Mouse (Mus musculus): Measurements from ENCODE around the gene 2010111I01Rik. TPM values are rescaled to one million over a fixed set of nuclear protein-coding genes. Genes with fewer than 3 reads are reported as not detected.

The 2010111I01Rik gene
- polyA plus RNA-seq, 1 experiment, result 47.5 TPM

GRCm38 (mm10) chr13:63034666-63035065, 70.0 kb downstream of the 2010111I01Rik start:
- WGBS, result 84% methylated on average over 4 of the region's 4 CpGs

GRCm38 (mm10) chr13:63037906-63038305, 73.2 kb downstream of the 2010111I01Rik start:
- H3K4me3 ChIP-seq (replicated peaks; ENCODE audit: control insufficient read depth, low read depth, low read length), result no peak overlapping the region
- H3K27ac ChIP-seq (ENCODE audit: control insufficient read depth, insufficient read depth, low read depth, low read length, poor library complexity), result no peak overlapping the region
- 82% methylated on average over 10 of the region's 10 CpGs for WGBS
- no peaks in the 10 kb centered on the region for H3K4me1 ChIP-seq (ENCODE audit: control insufficient read depth, insufficient read depth, low read length)
- TF ChIP-seq CTCF (IDR thresholded peaks at IDR 0.05; ENCODE audit: control insufficient read depth, insufficient read depth, low read length), result no peak
- TF ChIP-seq POLR2A (IDR thresholded peaks at IDR 0.05; ENCODE audit: borderline replicate concordance, control insufficient read depth, low read depth, low read length), result no peak

More at GRCm38 (mm10) chr13:63034666-63035065, 70.0 kb downstream of the 2010111I01Rik start:
- TF ChIP-seq CTCF (IDR thresholded peaks at IDR 0.05; ENCODE audit: control insufficient read depth, insufficient read depth, low read length), result no peak
- no peak for TF ChIP-seq POLR2A (IDR thresholded peaks at IDR 0.05; ENCODE audit: borderline replicate concordance, control insufficient read depth, low read depth, low read length)
- Histone ChIP-seq H3K4me3 (replicated peaks; ENCODE audit: control insufficient read depth, low read depth, low read length) (no peak overlapping the region), H3K4me1 (ENCODE audit: control insufficient read depth, insufficient read depth, low read length) (no peaks in the 10 kb centered on the region), H3K27ac (ENCODE audit: control insufficient read depth, insufficient read depth, low read depth, low read length, poor library complexity) (no peak overlapping the region)

- no peaks in the 10 kb centered on the region for H3K4me1 ChIP-seq (ENCODE audit: control insufficient read depth, insufficient read depth, low read length)
- no peak overlapping the region for H3K27ac ChIP-seq (ENCODE audit: control insufficient read depth, insufficient read depth, low read depth, low read length, poor library complexity)
- 78% methylated on average over 2 of the region's 2 CpGs for WGBS
- H3K4me3 ChIP-seq (replicated peaks; ENCODE audit: control insufficient read depth, low read depth, low read length), result no peak overlapping the region
- no peak for TF ChIP-seq POLR2A (IDR thresholded peaks at IDR 0.05; ENCODE audit: borderline replicate concordance, control insufficient read depth, low read depth, low read length)
- TF ChIP-seq CTCF (IDR thresholded peaks at IDR 0.05; ENCODE audit: control insufficient read depth, insufficient read depth, low read length), result no peak
Measured at GRCm38 (mm10) chr13:63038415-63038814, 73.7 kb downstream of the 2010111I01Rik start.

- TF ChIP-seq CTCF (IDR thresholded peaks at IDR 0.05; ENCODE audit: control insufficient read depth, insufficient read depth, low read length) (no peak), POLR2A (IDR thresholded peaks at IDR 0.05; ENCODE audit: borderline replicate concordance, control insufficient read depth, low read depth, low read length) (no peak)
- Histone ChIP-seq H3K4me1 (ENCODE audit: control insufficient read depth, insufficient read depth, low read length) (no peaks in the 10 kb centered on the region), H3K4me3 (replicated peaks; ENCODE audit: control insufficient read depth, low read depth, low read length) (no peak overlapping the region), H3K27ac (ENCODE audit: control insufficient read depth, insufficient read depth, low read depth, low read length, poor library complexity) (no peak overlapping the region)
- 62% methylated on average over 1 of the region's 1 CpGs for WGBS
Measured at GRCm38 (mm10) chr13:63038871-63039270, 74.2 kb downstream of the 2010111I01Rik start.

- no peak for TF ChIP-seq CTCF (IDR thresholded peaks at IDR 0.05; ENCODE audit: control insufficient read depth, insufficient read depth, low read length)
- TF ChIP-seq POLR2A (IDR thresholded peaks at IDR 0.05; ENCODE audit: borderline replicate concordance, control insufficient read depth, low read depth, low read length), result no peak
- 42% methylated on average over 6 of the region's 6 CpGs for WGBS
- Histone ChIP-seq H3K27ac (ENCODE audit: control insufficient read depth, insufficient read depth, low read depth, low read length, poor library complexity) (no peak overlapping the region), H3K4me3 (replicated peaks; ENCODE audit: control insufficient read depth, low read depth, low read length) (no peak overlapping the region), H3K4me1 (ENCODE audit: control insufficient read depth, insufficient read depth, low read length) (no peaks in the 10 kb centered on the region)
Measured at GRCm38 (mm10) chr13:63039326-63039725, 74.6 kb downstream of the 2010111I01Rik start.

- 80% methylated on average over 2 of the region's 2 CpGs for WGBS
- Histone ChIP-seq H3K4me1 (ENCODE audit: control insufficient read depth, insufficient read depth, low read length) (no peaks in the 10 kb centered on the region), H3K27ac (ENCODE audit: control insufficient read depth, insufficient read depth, low read depth, low read length, poor library complexity) (no peak overlapping the region), H3K4me3 (replicated peaks; ENCODE audit: control insufficient read depth, low read depth, low read length) (no peak overlapping the region)
- no peak for TF ChIP-seq CTCF (IDR thresholded peaks at IDR 0.05; ENCODE audit: control insufficient read depth, insufficient read depth, low read length)
- TF ChIP-seq POLR2A (IDR thresholded peaks at IDR 0.05; ENCODE audit: borderline replicate concordance, control insufficient read depth, low read depth, low read length), result no peak
Measured at GRCm38 (mm10) chr13:63039848-63040247, 75.2 kb downstream of the 2010111I01Rik start.

- no peaks in the 10 kb centered on the region for H3K4me1 ChIP-seq (ENCODE audit: control insufficient read depth, insufficient read depth, low read length)
- no peak overlapping the region for H3K4me3 ChIP-seq (replicated peaks; ENCODE audit: control insufficient read depth, low read depth, low read length)
- WGBS, result 82% methylated on average over 2 of the region's 2 CpGs
- no peak overlapping the region for H3K27ac ChIP-seq (ENCODE audit: control insufficient read depth, insufficient read depth, low read depth, low read length, poor library complexity)
- TF ChIP-seq POLR2A (IDR thresholded peaks at IDR 0.05; ENCODE audit: borderline replicate concordance, control insufficient read depth, low read depth, low read length) (no peak), CTCF (IDR thresholded peaks at IDR 0.05; ENCODE audit: control insufficient read depth, insufficient read depth, low read length) (no peak)
Measured at GRCm38 (mm10) chr13:63045504-63046205, 81.0 kb downstream of the 2010111I01Rik start.

- no peak overlapping the region for H3K27ac ChIP-seq (ENCODE audit: control insufficient read depth, insufficient read depth, low read depth, low read length, poor library complexity)
- peak; percentile 47; the same call in 1 of the 2 replicates for TF ChIP-seq CTCF (IDR thresholded peaks at IDR 0.05; ENCODE audit: control insufficient read depth, insufficient read depth, low read length)
- TF ChIP-seq POLR2A (IDR thresholded peaks at IDR 0.05; ENCODE audit: borderline replicate concordance, control insufficient read depth, low read depth, low read length), result no peak
- WGBS, result 57% methylated on average over 7 of the region's 7 CpGs
Measured at GRCm38 (mm10) chr13:63046206-63047020, 81.7 kb downstream of the 2010111I01Rik start.

More at GRCm38 (mm10) chr13:63046206-63047020, 81.7 kb downstream of the 2010111I01Rik start:
- H3K4me3 ChIP-seq (replicated peaks; ENCODE audit: control insufficient read depth, low read depth, low read length), result no peak overlapping the region
- H3K4me1 ChIP-seq (ENCODE audit: control insufficient read depth, insufficient read depth, low read length), result no peaks in the 10 kb centered on the region
